Mouse (Mus musculus) urinary bladder, postnatal 36 days (tissue): ENCODE data around the gene Narfl.
A peak's percentile ranks its signal among the peaks of the same experiment; 100 is the strongest.
"Not testable (repeated sequence)": the region's sequence is repeated elsewhere in the genome, so short reads cannot be mapped to it uniquely, and the experiment has no call there.

Experiments
- DNase-seq, 2 experiments: peaks; one replicate each; pipeline ENCODE4 v3.0.0; 2022; ENCODE audit warnings: low spot score in 2 of 2, mixed read lengths in 1 of 2

The Narfl gene

DNA sequence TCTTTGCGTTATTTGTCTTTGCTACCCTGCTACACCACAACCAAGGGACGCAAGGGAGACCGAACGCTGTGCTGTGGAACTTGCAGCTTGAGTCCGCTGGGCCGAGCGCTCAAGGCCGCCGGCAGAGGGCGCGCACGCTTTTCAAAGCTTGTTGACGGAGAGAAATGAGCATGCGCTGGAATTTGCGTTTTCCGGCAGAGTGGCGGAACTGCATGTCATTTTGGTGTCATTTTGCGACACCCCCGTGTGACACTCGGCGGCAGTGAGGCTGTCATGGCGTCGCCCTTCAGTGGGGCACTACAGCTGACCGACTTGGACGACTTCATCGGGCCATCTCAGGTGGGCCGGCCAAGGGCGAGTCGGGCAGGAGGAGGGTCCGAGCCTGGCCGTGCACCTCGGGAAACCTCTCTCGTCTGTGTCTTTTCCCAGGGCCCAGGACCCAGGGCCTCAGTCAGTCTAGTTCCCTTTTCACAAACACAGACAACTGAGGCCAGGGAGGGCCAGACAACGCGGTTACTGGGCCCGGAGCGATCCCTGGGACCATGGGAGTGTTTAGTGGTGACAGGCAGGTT is at the start of gene Narfl:
TSS of gene Narfl (plus strand) at position 228 of the 572 bp plus-strand sequence.
- DNase-seq, result peak; percentile 96 to 97

DNA sequence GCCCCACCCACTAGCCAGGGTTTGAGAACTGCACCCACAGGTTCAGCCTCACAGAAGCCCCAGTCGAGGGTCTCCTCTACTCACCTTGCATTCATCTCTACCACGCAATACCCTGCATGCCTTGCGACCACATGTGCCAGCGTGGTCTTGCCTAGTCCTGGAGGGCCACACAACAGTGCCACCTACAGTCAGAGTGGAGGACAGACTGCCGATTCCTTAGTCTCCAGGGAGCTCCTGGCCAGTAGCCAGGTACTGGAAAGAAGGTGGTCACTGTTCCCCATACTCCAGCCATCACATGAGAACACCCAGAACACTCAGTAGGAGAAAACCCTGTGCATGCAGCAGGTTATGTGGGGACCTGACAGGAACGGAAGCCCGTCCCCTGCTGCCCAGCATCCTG is 49.7 kb upstream of the Narfl start:
- DNase-seq, result no peak

DNA sequence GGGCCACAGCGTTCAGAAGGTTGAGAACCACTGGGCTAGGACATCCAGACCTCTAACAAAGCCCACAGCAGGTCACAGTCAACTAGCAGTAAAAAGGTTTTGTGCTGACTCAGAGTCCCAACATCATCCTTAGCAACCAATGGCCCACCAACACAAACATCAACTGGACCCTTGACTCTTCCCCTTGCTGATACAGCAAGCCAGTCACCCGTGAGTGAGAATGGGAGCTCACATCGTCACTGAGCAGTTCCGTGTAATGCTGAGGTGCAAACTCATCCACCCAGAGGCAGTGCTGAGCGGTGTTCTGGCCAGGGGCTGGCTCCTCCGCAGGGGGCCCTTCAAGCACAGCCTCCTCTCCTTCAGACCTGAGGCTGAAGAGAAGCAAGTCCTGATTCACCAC is 48.3 kb upstream of the Narfl start:
- DNase-seq, result no peak

DNA sequence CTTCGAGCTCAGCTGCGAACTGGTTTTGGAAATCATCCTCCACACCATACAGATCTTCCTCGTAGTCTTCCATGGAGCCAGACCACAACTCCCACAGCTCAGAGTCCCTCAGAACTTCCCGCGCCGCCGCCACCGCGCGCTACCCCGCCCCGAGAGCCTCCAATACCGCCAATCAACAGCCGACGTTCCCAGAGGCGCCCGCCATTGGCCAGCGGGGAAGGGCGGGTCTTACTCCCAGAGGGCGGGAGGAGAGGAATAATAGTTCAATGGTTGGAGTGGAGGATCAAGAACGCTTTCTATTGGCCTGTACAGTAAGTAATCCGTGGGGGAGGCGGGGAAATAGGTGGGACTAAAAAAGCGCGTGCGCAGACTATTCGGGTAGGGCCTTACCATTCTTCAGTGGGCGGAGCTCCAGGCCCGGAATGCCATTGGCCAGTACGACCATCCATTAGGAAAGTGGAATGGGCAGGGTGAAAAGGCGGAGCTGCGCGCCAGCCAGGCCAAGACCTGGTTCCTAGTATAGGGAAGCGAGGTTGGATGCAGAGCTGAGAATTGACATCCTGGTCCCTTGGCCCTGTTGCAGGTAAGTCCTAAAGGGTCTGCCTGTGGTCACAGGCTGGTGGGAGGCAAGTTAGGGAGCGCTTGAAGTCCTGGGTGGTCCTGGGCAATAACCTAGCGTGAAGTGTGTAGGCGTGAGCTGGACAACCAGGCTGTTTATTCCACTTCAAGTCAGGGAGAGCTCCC is 46.1 kb upstream of the Narfl start, which contains the start of the genes Chtf18 and Rpusd1:
TSS of gene Chtf18 (minus strand) at position 155 of the 744 bp plus-strand sequence.
TSS of gene Rpusd1 (plus strand) at position 406 of the 744 bp plus-strand sequence.
- peak; percentile 99 for DNase-seq

DNA sequence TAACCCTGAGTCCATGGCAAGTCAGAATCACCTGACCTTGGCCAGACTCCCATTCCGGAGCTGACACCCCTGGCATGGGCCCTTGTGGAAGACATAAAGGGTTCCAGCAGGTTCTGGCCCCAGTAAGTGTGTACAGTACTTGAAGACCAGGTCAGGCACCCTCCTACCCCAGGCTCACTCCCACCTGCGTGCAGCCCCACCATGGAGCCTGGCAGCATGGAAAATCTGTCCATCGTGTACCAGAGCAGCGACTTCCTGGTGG is 45.6 kb upstream of the Narfl start:
- DNase-seq, result peak in 1 of 2 experiments; percentile 15

DNA sequence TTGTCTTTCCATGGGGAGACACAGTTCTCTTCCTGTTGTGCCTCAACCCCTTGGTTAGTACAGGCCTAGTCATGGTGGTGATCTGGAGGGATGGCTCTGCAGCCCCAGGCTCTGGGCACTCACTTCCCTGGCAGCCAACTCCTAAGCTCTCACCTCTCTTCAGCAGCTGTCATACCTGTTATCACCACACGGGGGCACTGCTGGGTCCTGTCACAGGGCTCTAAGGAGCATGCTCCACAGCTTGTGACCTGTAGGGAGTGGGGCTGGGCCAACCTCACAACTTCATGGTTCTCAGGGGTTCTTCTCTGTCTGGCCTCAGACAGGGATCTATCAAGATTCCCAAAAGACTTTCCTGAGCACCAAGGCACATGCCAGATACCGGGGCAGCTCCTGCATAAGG is 41.5 kb upstream of the Narfl start:
- DNase-seq, result peak; percentile 66 to 78

DNA sequence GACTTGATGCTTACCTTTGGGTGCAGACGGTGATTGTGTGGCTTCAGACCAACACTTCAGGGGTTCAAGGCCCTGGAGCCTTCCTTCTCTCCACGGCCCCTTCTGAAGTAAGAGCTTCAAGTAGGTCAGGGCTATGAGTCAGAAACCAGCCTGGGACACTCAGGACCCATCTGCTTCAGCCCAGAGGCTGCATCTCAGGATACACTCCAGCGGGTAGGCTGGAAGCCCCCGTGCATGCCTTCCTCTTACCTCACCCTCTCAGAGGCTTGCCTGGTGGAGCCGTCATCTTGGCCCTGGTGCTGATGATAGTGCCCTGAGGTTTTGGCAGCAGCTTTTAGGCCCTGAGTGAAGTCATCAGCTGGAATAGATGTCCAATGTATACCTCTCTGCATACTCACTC is 38.3 kb upstream of the Narfl start:
- DNase-seq, result no peak

DNA sequence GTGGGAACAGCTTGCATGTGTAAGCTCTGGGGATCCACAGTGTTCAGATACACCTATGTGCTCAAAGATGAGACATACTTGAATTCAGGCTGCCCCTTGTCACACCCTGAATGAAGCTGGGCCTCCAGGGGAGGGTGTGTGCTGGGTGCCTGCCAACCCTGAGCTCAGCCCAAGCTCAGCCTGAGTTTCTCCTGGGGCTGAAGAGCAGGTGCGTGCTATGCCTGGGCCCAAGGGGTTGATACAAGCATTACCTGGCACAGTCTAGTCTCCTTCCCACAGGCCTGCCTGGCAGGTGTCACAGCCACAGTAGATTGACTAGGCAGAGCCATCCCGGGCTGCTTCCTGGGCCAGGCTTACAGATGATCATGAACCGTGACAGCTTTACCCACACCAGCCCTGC is 37.8 kb upstream of the Narfl start, which contains the start of gene Mslnl:
TSS of gene Mslnl (plus strand) at position 298 of the 400 bp plus-strand sequence.
- DNase-seq, result no peak

DNA sequence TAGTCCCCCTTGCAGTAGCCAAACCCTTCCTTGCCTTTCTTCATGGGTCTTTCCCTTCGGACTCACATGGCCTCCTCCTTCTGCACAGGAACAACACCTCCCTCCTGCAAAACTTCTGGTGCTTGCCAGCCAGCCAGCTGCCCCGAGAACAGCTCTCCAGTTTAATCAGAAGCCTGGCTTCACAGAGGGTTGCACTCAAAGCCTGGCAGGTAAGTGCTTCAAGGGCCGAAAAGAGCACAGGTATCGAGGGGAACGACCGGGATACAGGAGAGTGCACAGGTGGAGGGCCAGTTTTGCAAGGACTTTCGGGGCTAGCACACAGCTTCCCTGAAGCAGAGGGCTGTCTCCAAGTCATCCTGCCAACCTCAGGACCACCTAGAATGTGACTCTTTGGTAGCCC is 34.7 kb upstream of the Narfl start:
- DNase-seq, result no peak

DNA sequence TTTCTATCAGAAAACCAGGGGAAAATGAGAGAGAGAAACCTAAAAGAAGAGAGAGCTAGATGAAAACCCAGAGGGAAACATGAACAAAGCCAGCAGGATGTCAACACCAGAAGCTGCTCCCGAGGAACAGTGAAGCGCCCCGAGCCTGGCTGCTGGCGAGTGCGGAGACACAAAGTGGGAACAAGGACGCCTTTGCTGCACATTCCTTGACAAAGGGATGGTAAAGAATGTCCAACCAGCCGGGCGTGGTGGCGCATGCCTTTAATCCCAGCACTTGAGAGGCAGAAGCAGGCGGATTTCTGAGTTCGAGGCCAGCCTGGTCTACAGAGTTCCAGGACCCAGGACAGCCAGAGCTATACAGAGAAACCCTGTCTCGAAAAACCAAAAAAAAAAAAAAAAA is 32.1 kb upstream of the Narfl start:
- DNase-seq, result not testable (repeated sequence)

DNA sequence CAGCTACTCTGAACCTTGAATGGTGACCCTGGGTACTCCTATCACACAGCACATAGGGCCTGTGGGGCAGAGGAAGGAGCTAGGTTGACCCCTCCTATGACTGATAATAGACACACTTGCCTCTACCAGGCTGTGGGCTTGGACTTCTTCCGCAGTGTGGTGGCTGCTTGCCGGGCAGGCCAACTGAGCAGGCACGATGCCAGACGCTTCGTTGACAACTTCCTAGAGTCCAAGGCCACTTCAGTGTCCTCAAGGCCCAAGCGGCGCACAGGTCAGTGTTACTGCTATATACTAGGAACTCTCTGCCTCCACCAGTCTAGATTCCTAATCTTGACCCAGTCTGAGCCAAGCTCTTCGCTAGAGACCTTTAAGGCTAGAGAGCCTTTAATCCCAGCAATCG is 29.7 kb upstream of the Narfl start:
- no peak for DNase-seq

DNA sequence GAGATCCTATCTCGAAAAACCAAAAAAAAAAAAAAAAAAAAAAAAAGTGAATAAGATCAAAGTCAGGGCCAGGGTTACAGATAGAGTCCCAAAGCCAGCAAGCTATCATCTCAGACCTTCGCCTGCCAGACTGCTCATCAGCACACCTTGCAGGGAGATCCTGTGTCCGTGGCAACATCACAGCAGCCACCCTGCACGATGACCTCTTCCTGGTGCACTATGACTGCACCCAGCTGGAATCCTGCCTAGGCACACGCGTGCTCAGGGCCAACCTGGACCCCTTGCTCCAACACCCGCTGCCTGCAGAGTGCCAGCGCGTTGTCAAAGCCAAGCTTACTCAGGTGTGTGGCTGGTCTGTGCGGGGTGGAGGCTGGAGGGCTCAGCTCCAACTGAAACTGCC is 29.3 kb upstream of the Narfl start:
- no peak for DNase-seq

DNA sequence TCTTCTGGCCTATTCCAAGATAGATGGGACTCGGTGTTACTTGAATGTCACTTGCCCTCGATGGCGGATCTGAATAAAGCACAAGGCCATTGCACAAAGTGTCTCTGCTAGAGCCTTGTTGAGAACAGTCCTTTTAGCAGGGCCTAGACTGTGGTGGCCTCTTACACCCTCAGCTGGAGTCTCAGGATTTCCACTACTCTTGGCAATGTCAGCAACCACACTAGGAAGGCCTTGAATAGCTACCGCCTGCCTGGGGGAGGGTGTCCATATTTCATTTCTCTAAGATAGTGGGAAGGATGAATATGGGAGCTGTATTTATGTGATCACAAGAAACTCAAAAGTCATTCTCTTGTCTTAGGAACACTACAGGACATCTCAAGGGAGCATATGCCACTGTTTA is 25.3 kb upstream of the Narfl start:
- DNase-seq, result no peak

DNA sequence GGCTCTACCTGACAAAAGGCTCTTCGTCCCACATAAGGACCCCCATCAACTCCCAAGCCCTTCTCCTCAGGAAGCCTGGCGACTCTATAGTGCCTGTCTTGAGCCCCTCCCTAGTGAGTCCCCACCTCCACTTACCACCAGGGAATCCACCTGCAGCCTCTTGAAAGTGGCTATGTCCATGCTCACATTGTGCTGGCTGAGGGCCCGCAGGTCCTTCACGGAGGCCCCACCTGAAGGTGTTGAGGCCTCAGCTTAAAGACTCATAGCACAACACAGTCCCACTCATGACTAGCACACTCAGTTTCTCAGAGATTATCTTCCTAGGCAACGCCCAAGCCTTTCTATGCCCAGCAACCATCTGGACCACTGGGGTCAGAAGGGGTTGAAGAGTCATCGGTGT is 24.3 kb upstream of the Narfl start:
- DNase-seq, result no peak

DNA sequence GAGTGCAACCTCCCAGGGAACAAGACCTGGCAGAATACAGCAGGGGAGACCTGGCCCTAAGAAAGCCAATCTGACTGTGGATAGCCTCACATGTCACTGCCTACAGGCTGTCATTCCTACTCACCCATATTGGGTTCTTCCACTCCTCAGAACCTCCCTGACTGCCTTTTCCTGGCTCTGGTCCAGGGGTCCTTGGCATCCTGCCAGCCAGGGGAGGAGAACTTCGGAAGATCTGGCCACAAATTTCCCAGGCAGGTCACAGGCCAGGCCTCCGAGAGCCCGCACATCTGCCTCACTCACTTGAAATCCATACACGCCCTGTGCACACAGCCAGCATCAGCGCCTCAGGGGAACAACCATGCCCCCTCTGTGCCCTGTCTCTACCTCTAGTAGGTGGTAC is 22.1 kb upstream of the Narfl start:
- DNase-seq, result peak in 1 of 2 experiments; percentile 36

DNA sequence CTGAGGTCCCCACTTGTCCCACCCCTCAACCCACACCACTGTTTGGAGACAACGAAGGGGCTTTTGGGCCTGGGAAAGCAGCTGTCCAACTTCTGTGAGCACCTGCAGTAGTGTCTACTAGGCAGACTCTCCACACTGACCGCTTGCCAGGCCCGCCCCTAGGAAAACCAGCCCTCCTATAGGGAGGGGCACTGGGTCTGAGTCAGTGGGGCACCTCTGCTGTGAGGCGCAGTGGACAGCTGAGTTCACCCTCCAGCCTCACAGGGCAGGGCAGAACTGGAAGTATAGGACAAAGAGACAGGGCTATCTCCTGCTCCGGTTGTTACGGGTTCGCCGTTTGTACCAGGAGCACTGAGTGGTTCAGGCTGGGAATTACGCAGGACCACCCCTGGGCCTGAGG is 19.3 kb upstream of the Narfl start, which contains the start of gene Msln:
TSS of gene Msln (minus strand) at position 138 of the 400 bp plus-strand sequence.
- DNase-seq, result no peak

DNA sequence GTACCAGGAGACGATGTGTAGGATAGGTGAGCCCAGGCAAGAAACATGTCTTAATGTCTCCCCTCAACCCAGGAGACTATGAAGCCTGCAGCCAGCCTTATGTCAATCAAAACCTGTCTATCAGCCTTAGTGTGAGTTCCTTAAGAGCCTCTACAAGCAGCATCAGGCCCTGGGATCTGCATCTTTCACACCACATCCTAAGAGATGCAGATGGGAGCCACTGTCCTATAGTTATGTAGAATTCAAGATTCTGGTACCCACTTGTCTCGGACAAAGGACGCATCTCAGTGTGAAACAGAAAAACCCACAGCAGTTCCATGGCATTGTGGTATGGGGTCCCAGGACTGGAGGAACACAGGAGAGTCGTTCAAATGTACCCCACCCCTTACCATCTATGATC is 18.5 kb upstream of the Narfl start:
- no peak for DNase-seq

DNA sequence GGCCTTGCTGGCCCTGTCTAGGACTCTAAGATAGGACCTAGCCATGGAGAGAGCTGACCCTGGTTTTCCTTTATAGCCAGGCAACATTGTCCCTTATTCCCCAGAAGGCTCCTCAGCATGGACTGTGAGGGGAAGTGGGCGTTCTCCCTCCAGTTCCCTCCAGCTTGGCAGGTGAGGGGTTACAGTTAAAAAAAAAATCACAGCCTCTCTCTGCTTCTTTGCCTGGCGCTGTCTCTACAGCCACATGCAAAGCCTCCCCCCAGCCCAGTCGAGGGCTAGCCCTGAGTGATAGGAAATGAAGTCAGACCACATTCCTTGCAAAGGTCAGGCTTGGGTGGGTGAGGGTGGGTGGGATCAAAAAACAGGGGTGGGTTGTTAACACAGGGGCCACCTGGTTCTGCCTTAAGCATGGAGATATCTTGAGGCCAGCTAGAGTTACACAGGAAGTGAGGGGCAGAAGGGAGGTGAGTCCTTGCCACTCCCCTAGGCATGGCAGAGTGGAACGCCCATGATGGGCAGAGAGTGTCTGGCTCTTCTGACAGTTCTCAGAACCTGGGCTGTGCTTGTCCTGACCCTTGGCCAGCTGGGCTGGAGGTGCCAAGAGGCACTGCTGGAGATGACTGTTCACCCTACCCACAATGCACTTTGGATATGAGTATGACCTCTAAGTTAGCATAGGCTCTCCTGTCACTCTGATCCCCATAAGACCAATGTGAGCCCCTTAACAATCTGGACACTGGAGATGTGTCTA is 17.8 kb upstream of the Narfl start:
- DNase-seq, result no peak

DNA sequence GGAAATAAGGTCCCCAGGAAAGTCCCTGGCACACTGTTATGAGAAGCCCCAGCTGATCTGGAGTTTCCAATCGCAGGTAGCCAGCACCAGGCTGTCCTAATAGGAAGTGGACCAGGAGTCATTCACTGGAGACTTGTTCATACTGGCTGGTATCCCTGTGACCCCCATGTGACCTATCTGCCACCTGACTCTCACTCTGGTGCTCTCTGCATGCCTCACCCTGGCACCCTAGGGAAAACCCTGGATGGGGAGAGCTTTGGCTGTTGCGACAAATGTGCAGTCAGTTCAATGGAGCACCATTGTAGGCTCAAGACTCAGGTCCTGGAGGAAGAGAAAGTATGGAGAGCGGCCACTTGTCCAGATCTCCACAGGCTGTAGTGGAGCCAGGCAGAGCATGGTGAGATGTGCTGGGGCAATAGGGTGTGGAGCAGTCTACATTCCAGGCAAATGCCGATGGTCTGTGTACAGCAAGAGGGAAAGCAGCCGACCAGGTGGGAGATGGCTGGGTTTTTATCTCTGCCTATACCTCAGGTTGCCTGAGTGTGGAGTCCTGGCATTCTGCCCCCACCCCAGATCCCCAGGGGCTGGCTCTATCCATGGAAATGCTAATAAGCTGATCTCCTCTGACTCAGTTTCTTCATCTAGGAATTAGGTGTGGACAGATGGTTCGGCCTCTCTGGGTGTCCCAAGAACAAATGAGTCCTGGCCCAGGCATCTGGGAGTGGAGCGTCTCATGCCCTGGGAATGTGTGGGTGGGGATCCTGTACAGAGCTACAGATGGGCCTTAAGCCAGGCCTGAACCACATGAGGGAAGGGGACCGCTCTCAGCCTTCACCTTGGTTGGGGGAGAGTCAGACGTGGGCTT is 17.0 kb upstream of the Narfl start:
- no peak for DNase-seq

DNA sequence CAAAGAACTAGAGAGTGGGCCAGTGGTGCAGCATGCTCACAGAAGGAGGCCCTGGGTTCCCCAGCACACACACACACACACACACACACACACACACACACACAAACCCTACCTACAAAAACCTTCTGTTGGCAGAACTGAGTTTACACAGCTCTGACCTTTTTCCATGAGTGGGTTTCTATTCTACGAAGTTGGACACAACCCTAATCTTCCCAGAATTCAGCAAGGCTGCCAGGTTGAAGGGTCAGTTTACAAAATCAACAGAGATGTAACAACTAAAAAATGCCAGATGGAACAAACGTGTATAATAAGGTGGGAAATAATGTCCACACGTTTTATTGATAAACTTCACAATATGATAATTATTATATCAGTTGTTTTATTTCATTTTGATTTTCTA is 15.9 kb upstream of the Narfl start:
- DNase-seq, result no peak

DNA sequence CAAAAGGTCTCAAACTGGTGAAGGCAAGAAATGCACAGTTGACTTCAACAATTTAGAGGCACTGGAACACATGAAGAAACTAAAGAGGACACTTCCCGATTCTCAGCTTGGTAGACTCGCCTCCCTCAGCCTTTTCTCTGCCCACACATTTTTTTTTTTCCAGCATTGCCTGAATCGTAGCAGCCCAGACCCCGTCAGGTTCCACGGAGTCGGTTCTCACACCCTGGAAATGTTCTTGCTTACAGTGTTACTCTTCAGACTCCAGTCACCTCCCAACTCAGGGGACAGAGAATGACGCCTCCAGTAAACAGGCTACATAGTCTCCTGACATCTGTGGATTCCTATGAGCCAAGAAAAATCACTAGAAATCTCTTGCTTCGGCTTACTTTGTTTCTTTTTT is 13.4 kb upstream of the Narfl start:
- no peak for DNase-seq

DNA sequence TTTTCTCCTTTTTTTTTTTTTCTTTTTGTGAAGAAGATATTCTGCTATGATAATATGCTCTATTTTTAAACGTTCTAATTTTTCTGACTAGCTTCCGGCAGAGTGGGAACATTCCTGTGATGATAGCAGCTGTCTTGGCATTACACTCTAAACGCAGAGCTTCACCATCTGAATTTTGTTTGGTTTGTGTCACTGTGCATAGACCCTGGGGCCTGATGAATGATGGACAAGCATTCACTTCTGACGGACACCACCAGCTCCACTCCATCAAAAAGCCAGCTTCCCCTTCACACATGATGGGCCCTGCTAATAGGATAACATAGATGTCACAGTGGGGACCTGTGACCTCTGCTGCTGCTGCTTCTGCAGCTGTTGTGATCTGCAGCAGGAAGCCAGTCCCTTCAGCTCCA is 12.0 kb upstream of the Narfl start:
- no peak for DNase-seq
